Mouse (Mus musculus) CH12.LX (cell line): Measurements from ENCODE around the gene Clcf1. TPM values are rescaled to one million over a fixed set of nuclear protein-coding genes. Genes with fewer than 3 reads are reported as not detected.

Experiments used
- DNase-seq: peaks from one replicate; pipeline ENCODE4 v3.0.0-alpha.2; 2013; ENCODE audit errors: extremely low read depth
- H3K27ac ChIP-seq: 2 replicates; pipeline ENCODE4 v1.5.1; 2012; ENCODE audit warnings: low read depth, mild to moderate bottlenecking, control low read depth, moderate library complexity; ENCODE audit not compliant: insufficient read depth
- H3K27me3 ChIP-seq: replicated peaks from 2 replicates; pipeline ENCODE3; 2012; ENCODE audit warnings: inconsistent platforms
- H3K36me3 ChIP-seq, 2 experiments: replicated peaks in 1 of 2; 2 replicates each; pipeline versions ENCODE3 to v1.6.1; 2012; ENCODE audit warnings: inconsistent platforms in 1 of 2, low read length in 1 of 2, mild to moderate bottlenecking in 1 of 2, mixed read lengths in 1 of 2, moderate library complexity in 1 of 2; ENCODE audit not compliant: control insufficient read depth in 1 of 2, insufficient read depth in 1 of 2
- H3K4me1 ChIP-seq, 2 experiments: 2 replicates each; pipeline ENCODE4 v1.6.1; 2012; ENCODE audit warnings: inconsistent platforms in 1 of 2, moderate library complexity in 1 of 2; ENCODE audit not compliant: insufficient read depth in 2 of 2, control insufficient read depth in 1 of 2
- H3K4me2 ChIP-seq: 2 replicates; pipeline ENCODE4 v1.6.1; 2012; ENCODE audit warnings: low read depth, mild to moderate bottlenecking, control low read depth; ENCODE audit not compliant: poor library complexity, insufficient read depth, severe bottlenecking
- H3K4me3 ChIP-seq, 3 experiments: fragments of 150-350 bp in 1 of 3; sonication (generic) in 1 of 3; replicated peaks in 1 of 3; 2 replicates each; pipeline versions ENCODE3 to v1.5.1; 2011 to 2012; ENCODE audit warnings: low read depth in 2 of 3, low read length in 2 of 3, mild to moderate bottlenecking in 2 of 3, moderate library complexity in 2 of 3, control low read depth in 1 of 3, improper control_type of control experiment in 1 of 3, inconsistent platforms in 1 of 3, mixed read lengths in 1 of 3; ENCODE audit not compliant: poor library complexity in 1 of 3
- H3K79me2 ChIP-seq: replicated peaks from 2 replicates; pipeline ENCODE4 v1.6.1; 2012; ENCODE audit warnings: mild to moderate bottlenecking, moderate library complexity; ENCODE audit not compliant: control insufficient read depth, poor library complexity, insufficient read depth, severe bottlenecking; ENCODE audit errors: extremely low read depth
- H3K9ac ChIP-seq: 2 replicates; pipeline ENCODE4 v1.6.1; 2012; ENCODE audit warnings: low read depth, mild to moderate bottlenecking, control low read depth, moderate library complexity; ENCODE audit not compliant: insufficient read depth
- H3K9me3 ChIP-seq: replicated peaks from 2 replicates; pipeline ENCODE3; 2012; ENCODE audit warnings: low read length, inconsistent platforms, mixed read lengths
- BHLHE40 ChIP-seq: IDR thresholded peaks from 2 replicates; pipeline ENCODE4 v1.6.1; 2011; ENCODE audit warnings: mild to moderate bottlenecking, low read depth, low read length, improper control_type of control experiment
- CHD2 ChIP-seq: IDR thresholded peaks from 2 replicates; pipeline ENCODE4 v1.6.1; 2011; ENCODE audit warnings: low read length, improper control_type of control experiment
- E2F4 ChIP-seq: IDR thresholded peaks from 2 replicates; pipeline ENCODE4 v1.6.1; 2011; ENCODE audit warnings: low read depth, low read length, improper control_type of control experiment; ENCODE audit not compliant: insufficient replicate concordance
- ELF1 ChIP-seq: IDR thresholded peaks from 2 replicates; pipeline ENCODE4 v1.6.1; 2014; ENCODE audit warnings: low read depth, mild to moderate bottlenecking, inconsistent platforms, low read length, improper control_type of control experiment
- EP300 ChIP-seq: IDR thresholded peaks from 2 replicates; pipeline ENCODE4 v1.6.1; 2011; ENCODE audit warnings: low read length, improper control_type of control experiment
- HCFC1 ChIP-seq: IDR thresholded peaks from 2 replicates; pipeline ENCODE4 v1.6.1; 2012; ENCODE audit warnings: low read depth, mild to moderate bottlenecking, inconsistent platforms, low read length, improper control_type of control experiment
- JUND ChIP-seq: conservative IDR thresholded peaks from 2 replicates; pipeline ENCODE4 v1.6.1; 2011; ENCODE audit warnings: low read depth, low read length, improper control_type of control experiment
- MAFK ChIP-seq: IDR thresholded peaks from 2 replicates; pipeline ENCODE4 v1.6.1; 2011; ENCODE audit warnings: low read length, improper control_type of control experiment; ENCODE audit not compliant: insufficient replicate concordance
- MAX ChIP-seq: IDR thresholded peaks from 2 replicates; pipeline ENCODE4 v1.6.1; 2011; ENCODE audit warnings: low read length, improper control_type of control experiment
- MEF2A ChIP-seq: IDR thresholded peaks from 2 replicates; pipeline ENCODE4 v1.6.1; 2014; ENCODE audit warnings: low read depth, mild to moderate bottlenecking, inconsistent platforms, low read length, improper control_type of control experiment, borderline replicate concordance
- MXI1 ChIP-seq: IDR thresholded peaks from 2 replicates; pipeline ENCODE4 v1.6.1; 2011; ENCODE audit warnings: mild to moderate bottlenecking, low read depth, low read length, improper control_type of control experiment
- NELFE ChIP-seq: IDR thresholded peaks from 2 replicates; pipeline ENCODE4 v1.6.1; 2011; ENCODE audit warnings: low read depth, low read length, improper control_type of control experiment
- NRF1 ChIP-seq: IDR thresholded peaks from 2 replicates; pipeline ENCODE4 v1.6.1; 2014; ENCODE audit warnings: low read depth, mild to moderate bottlenecking, inconsistent platforms, low read length, improper control_type of control experiment, moderate library complexity
- PAX5 ChIP-seq: IDR thresholded peaks from 2 replicates; pipeline ENCODE4 v1.6.1; 2012; ENCODE audit warnings: low read length, inconsistent platforms, mixed read lengths
- POLR2AphosphoS2 ChIP-seq: IDR thresholded peaks from 2 replicates; pipeline ENCODE4 v1.6.1; 2011; ENCODE audit warnings: low read depth, low read length, improper control_type of control experiment
- RAD21 ChIP-seq: IDR thresholded peaks from 2 replicates; pipeline ENCODE4 v1.6.1; 2011; ENCODE audit warnings: low read depth, mild to moderate bottlenecking, low read length, improper control_type of control experiment, moderate library complexity
- SIN3A ChIP-seq: IDR thresholded peaks from 2 replicates; pipeline ENCODE4 v1.6.1; 2012; ENCODE audit warnings: low read length, improper control_type of control experiment, inconsistent platforms
- SMC3 ChIP-seq: IDR thresholded peaks from 2 replicates; pipeline ENCODE4 v1.6.1; 2011; ENCODE audit warnings: low read depth, low read length, improper control_type of control experiment
- TCF12 ChIP-seq: IDR thresholded peaks from 2 replicates; pipeline ENCODE4 v1.6.1; 2014; ENCODE audit warnings: low read depth, mild to moderate bottlenecking, inconsistent platforms, low read length, improper control_type of control experiment
- USF1 ChIP-seq: IDR thresholded peaks from 2 replicates; pipeline ENCODE4 v1.6.1; 2014; ENCODE audit warnings: low read depth, mild to moderate bottlenecking, inconsistent platforms, low read length, improper control_type of control experiment
- ZC3H11A ChIP-seq: IDR thresholded peaks from 2 replicates; pipeline ENCODE4 v1.6.1; 2012; ENCODE audit warnings: low read depth, mild to moderate bottlenecking, inconsistent platforms, low read length, improper control_type of control experiment
- ZKSCAN1 ChIP-seq: IDR thresholded peaks from 2 replicates; pipeline ENCODE4 v1.6.1; 2012; ENCODE audit warnings: low read depth, inconsistent platforms, low read length, improper control_type of control experiment, borderline replicate concordance
- ZMIZ1 ChIP-seq: IDR thresholded peaks from 2 replicates; pipeline ENCODE4 v1.6.1; 2012; ENCODE audit warnings: low read depth, mild to moderate bottlenecking, inconsistent platforms, low read length, improper control_type of control experiment
- ZNF384 ChIP-seq: IDR thresholded peaks from 2 replicates; pipeline ENCODE4 v1.6.1; 2012; ENCODE audit warnings: low read depth, low read length, improper control_type of control experiment, inconsistent platforms
- dilution Hi-C: fragments of 300-500 bp; cut with MboI; formaldehyde crosslinking; loops from 2 replicates; pipeline ENCODE4 v1.14.3; 2020; ENCODE audit warnings: low sequenced_read_pairs; ENCODE audit not compliant: extremely low pct_unique_long_range_greater_than_20kb, extremely low pct_ligation_motif_present
- in situ Hi-C: fragments of 300-500 bp; cut with MboI; formaldehyde crosslinking; loops from 3 replicates; pipeline ENCODE4 v1.14.3; 2019; ENCODE audit warnings: low sequenced_read_pairs, low pct_ligation_motif_present, low pct_unique_long_range_greater_than_20kb, mixed read lengths
- polyA plus RNA-seq: library from polyadenylated mRNA; unstranded; fragments of >175 nt; gene quantifications from 2 replicates; pipeline ENCODE4 v1.2.1, GENCODE M21; 2012; ENCODE audit warnings: low read depth; ENCODE audit not compliant: insufficient read length
- total RNA-seq, 2 experiments: library from RNA; depleted of rRNA; stranded (reverse); fragments of 300-350 nt in 1 of 2; fragments of >200 nt in 1 of 2; gene quantifications; 2 replicates each; pipeline ENCODE4 v1.2.3; 2012 to 2014

Gene Clcf1
- total and polyA plus RNA-seq, 3 experiments, result 0.09 to 1.0 (median 0.28) TPM

- TF ChIP-seq POLR2AphosphoS2 (no peak), NRF1 (no peak), ZMIZ1 (no peak), USF1 (no peak), ZC3H11A (no peak), ZKSCAN1 (no peak), NELFE (no peak), SIN3A (no peak), TCF12 (no peak), MEF2A (no peak), SMC3 (no peak)
These were observed 54.7 kb downstream of the Clcf1 start, which contains the start of gene Ssh3 for GRCm38 (mm10) chr19:4268566-4269361. Ssh3 (minus strand) TSS chr19:4269180.

GRCm38 (mm10) chr19:4270187-4270586, 56.1 kb downstream of the Clcf1 start:
- H3K9me3 ChIP-seq, result no peaks in the 10 kb centered on the region
- dilution Hi-C loops, result no loop called here
- TF ChIP-seq E2F4 (no peak), MAX (no peak), JUND (no peak), POLR2AphosphoS2 (no peak), PAX5 (no peak), NRF1 (no peak), ZC3H11A (no peak), SIN3A (no peak), ZMIZ1 (no peak), ELF1 (no peak), RAD21 (no peak), HCFC1 (no peak), BHLHE40 (no peak), EP300 (no peak), MXI1 (no peak), MAFK (no peak), ZNF384 (no peak), CHD2 (no peak), MEF2A (no peak)
- TF ChIP-seq, all 38 proteins: peak for 0
- no peaks in the 10 kb centered on the region for H3K79me2 ChIP-seq
- H3K27ac ChIP-seq, result no peak overlapping the region
- no peak for DNase-seq
- no peak overlapping the region for H3K4me3 ChIP-seq
- H3K27me3 ChIP-seq, result no peaks in the 10 kb centered on the region
- in situ Hi-C loops, result no loop called here
- peaks cover 65 to 79% of the 10 kb centered on the region in 2 experiments for H3K36me3 ChIP-seq
- H3K4me2 ChIP-seq, result no peak overlapping the region
- H3K4me1 ChIP-seq, result no peaks in the 10 kb centered on the region
- no peak overlapping the region for H3K9ac ChIP-seq

More at GRCm38 (mm10) chr19:4268566-4269361, 54.7 kb downstream of the Clcf1 start, which contains the start of gene Ssh3:
- in situ Hi-C loops, result no loop called here
- Histone ChIP-seq H3K4me1 (peaks cover 0 to 3% of the 10 kb centered on the region in 2 experiments; a peak in 1 of 4 replicates), H3K4me3 (no peak within 1 kb of the TSS), H3K9ac (no peak within 1 kb of the TSS), H3K9me3 (no peaks in the 10 kb centered on the region), H3K4me2 (no peak within 1 kb of the TSS), H3K27me3 (no peaks in the 10 kb centered on the region), H3K36me3 (peaks cover 77 to 93% of the 10 kb centered on the region in 2 experiments), H3K27ac (no peak within 1 kb of the TSS), H3K79me2 (no peaks in the 10 kb centered on the region)
- dilution Hi-C loops, result no loop called here
- no peak for DNase-seq
